Mouse (Mus musculus) liver, postnatal 0 days (tissue): ENCODE measurements around the gene Uggt2.

ENCODE experiments used
- CTCF ChIP-seq: sonication (generic); IDR thresholded peaks from 2 replicates; pipeline ENCODE4 v1.5.1; 2016; ENCODE audit warnings: antibody characterized with exemption, low read depth
- EP300 ChIP-seq: IDR thresholded peaks from 2 replicates; pipeline ENCODE4 v1.6.1; 2016; ENCODE audit warnings: antibody characterized with exemption, low read depth, mild to moderate bottlenecking

- no peak for TF ChIP-seq EP300
- TF ChIP-seq CTCF: peak; percentile 57
Measured at GRCm38 (mm10) chr14:119098851-119099569, at the start of gene Uggt2.
